Mouse (Mus musculus) limb, embryonic 14.5 days (tissue): ENCODE measurements around the gene Mgp. TPM values are rescaled to one million over a fixed set of nuclear protein-coding genes. Genes with fewer than 3 reads are reported as not detected.

Experiments
- ATAC-seq: fragments of 200-750 bp; cut with Nextera tagmentation; 2 replicates; pipeline ENCODE4 v1.8.0; 2017; ENCODE audit warnings: low read depth, moderate number of reproducible peaks, moderate TSS enrichment; ENCODE audit not compliant: low FRiP score
- DNase-seq: peaks from one replicate; pipeline ENCODE4 v3.0.0-alpha.2; 2015; ENCODE audit warnings: low spot score
- H3K27ac ChIP-seq: fragments of 300-500 bp; sonication (generic); replicated peaks from 2 replicates; pipeline ENCODE4 v1.5.1; 2014; ENCODE audit warnings: low read depth, mild to moderate bottlenecking, low read length, moderate library complexity, mixed read lengths
- H3K27me3 ChIP-seq: fragments of 300-500 bp; sonication (generic); 2 replicates; pipeline ENCODE4 v1.6.1; 2014; ENCODE audit warnings: low read length, mixed read lengths; ENCODE audit not compliant: control insufficient read depth, insufficient read depth
- H3K36me3 ChIP-seq: fragments of 300-500 bp; sonication (generic); 2 replicates; pipeline ENCODE4 v1.6.1; 2014; ENCODE audit warnings: mild to moderate bottlenecking, low read length, moderate library complexity, mixed read lengths; ENCODE audit not compliant: control insufficient read depth, insufficient read depth
- H3K4me1 ChIP-seq: fragments of 300-500 bp; sonication (generic); 2 replicates; pipeline ENCODE4 v1.6.1; 2014; ENCODE audit warnings: antibody characterized with exemption, low read length, mixed read lengths; ENCODE audit not compliant: control insufficient read depth, insufficient read depth
- H3K4me2 ChIP-seq: fragments of 300-500 bp; sonication (generic); replicated peaks from 2 replicates; pipeline ENCODE4 v1.6.1; 2014; ENCODE audit warnings: low read depth, mild to moderate bottlenecking, low read length, moderate library complexity; ENCODE audit not compliant: severe bottlenecking
- H3K4me3 ChIP-seq: fragments of 300-500 bp; sonication (generic); replicated peaks from 2 replicates; pipeline ENCODE4 v1.5.1; 2014; ENCODE audit warnings: low read length
- H3K9ac ChIP-seq: fragments of 300-500 bp; sonication (generic); 2 replicates; pipeline ENCODE4 v1.6.1; 2014; ENCODE audit warnings: mild to moderate bottlenecking, low read depth, low read length, moderate library complexity; ENCODE audit not compliant: severe bottlenecking
- H3K9me3 ChIP-seq: fragments of 300-500 bp; sonication (generic); 2 replicates; pipeline ENCODE4 v1.6.1; 2016; ENCODE audit warnings: low read length; ENCODE audit not compliant: control insufficient read depth
- POLR2A ChIP-seq: fragments of 200-500 bp; IDR thresholded peaks from 2 replicates; pipeline ENCODE4 v1.8.0; 2012; ENCODE audit warnings: inconsistent platforms, mild to moderate bottlenecking, moderate library complexity, borderline replicate concordance; ENCODE audit not compliant: insufficient read depth, insufficient read length; ENCODE audit errors: extremely low read depth
- WGBS: fragments of 180-500 bp; shearing (Covaris S2); extraction: QIAGEN DNeasy Blood & Tissue Kit; methylation state at CpG from one replicate; pipeline ENCODE4 v1.1.7; 2014; 5-methylcytosine and 5-hydroxymethylcytosine counted together
- polyA plus RNA-seq, 2 experiments: library from polyadenylated mRNA; depleted of rRNA in 1 of 2; stranded (reverse) in 1 of 2; unstranded in 1 of 2; fragments of >200 nt; fragmentation: Nextera tagmentation in 1 of 2; extraction: Ambion mirVana in 1 of 2; gene quantifications; 2 replicates each; pipeline versions ENCODE4 v1.2.1 to v1.2.3; 2012 to 2014

Gene Mgp
- polyA plus RNA-seq, 2 experiments, result 360 to 645 TPM

DNA sequence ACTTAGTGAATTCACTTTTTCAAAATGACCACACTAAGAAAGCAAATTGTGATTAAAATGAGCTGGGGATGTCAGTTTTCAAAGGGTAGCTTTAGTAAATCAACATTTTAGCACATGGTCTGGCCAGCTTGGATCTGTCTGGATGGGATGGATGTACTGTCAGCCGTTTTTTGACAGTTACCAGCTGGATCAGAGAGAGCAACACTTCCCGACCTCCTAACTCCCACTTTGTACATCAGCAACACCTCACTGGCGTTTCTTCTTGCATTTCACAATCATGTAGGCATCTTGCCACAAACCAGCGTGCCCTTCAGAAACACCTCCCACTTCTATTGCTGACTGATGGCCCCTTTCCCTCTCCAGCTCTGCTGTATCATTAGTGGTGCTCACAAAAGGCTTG lies 22.6 kb upstream of the Mgp start:
- Histone ChIP-seq H3K9me3 (no peaks in the 10 kb centered on the region), H3K27ac (no peak overlapping the region), H3K4me2 (no peak overlapping the region), H3K4me3 (no peak overlapping the region), H3K9ac (no peak overlapping the region), H3K36me3 (no peaks in the 10 kb centered on the region), H3K27me3 (no peaks in the 10 kb centered on the region), H3K4me1 (peaks cover 19% of the 10 kb centered on the region)
- WGBS, result 30% methylated on average over 4 of the region's 4 CpGs
- no peak for ATAC-seq
- TF ChIP-seq POLR2A, result no peak
- no peak for DNase-seq

DNA sequence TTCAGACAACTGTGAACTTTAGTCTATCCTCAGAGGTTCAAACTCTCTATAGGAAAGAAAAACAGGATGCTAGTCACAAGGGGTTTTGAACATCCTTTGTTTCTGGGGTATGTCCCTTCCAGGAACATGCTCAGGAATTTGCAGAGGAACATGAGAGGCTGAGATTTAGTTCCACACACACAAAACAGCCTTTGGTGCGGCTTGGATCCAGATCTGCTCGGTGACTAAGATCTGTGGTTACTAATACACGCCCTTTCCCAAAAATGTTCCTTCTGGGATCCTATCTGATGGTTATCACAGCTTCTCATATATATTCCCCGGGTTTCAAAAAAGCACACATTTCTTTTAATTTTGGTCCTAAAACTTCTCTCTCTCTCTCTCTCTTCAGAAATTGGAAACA lies 22.2 kb upstream of the Mgp start:
- Histone ChIP-seq H3K9me3 (no peaks in the 10 kb centered on the region), H3K9ac (no peak overlapping the region), H3K27me3 (no peaks in the 10 kb centered on the region), H3K36me3 (no peaks in the 10 kb centered on the region), H3K4me3 (no peak overlapping the region), H3K4me2 (no peak overlapping the region), H3K4me1 (peaks cover 23% of the 10 kb centered on the region), H3K27ac (no peak overlapping the region)
- ATAC-seq (no peak), DNase-seq (no peak)
- WGBS, result 65% methylated on average over 4 of the region's 4 CpGs
- TF ChIP-seq POLR2A, result no peak

GRCm38 (mm10) chr6:136894532-136895339 lies 19.1 kb upstream of the Mgp start:
- no peak overlapping the region for H3K4me2 ChIP-seq
- ATAC-seq (no peak), DNase-seq (peak; percentile 45)
- no peak overlapping the region for H3K4me3 ChIP-seq
- no peaks in the 10 kb centered on the region for H3K27me3 ChIP-seq
- no peak overlapping the region for H3K9ac ChIP-seq
- H3K4me1 ChIP-seq, result peaks cover 23% of the 10 kb centered on the region
- no peaks in the 10 kb centered on the region for H3K36me3 ChIP-seq
- 46% methylated on average over 15 of the region's 15 CpGs for whole genome bisulfite sequencing
- H3K9me3 ChIP-seq, result no peaks in the 10 kb centered on the region
- H3K27ac ChIP-seq, result no peak overlapping the region
- no peak for TF ChIP-seq POLR2A

GRCm38 (mm10) chr6:136892002-136892401 lies 16.4 kb upstream of the Mgp start:
- H3K4me3 ChIP-seq, result no peak overlapping the region
- no peaks in the 10 kb centered on the region for H3K27me3 ChIP-seq
- TF ChIP-seq POLR2A, result no peak
- DNase-seq, result no peak
- no peak for ATAC-seq
- peaks cover 23% of the 10 kb centered on the region for H3K4me1 ChIP-seq
- 91% methylated on average over 2 of the region's 2 CpGs for WGBS
- no peak overlapping the region for H3K27ac ChIP-seq
- no peaks in the 10 kb centered on the region for H3K36me3 ChIP-seq
- no peak overlapping the region for H3K4me2 ChIP-seq
- no peak overlapping the region for H3K9ac ChIP-seq
- H3K9me3 ChIP-seq, result no peaks in the 10 kb centered on the region

DNA sequence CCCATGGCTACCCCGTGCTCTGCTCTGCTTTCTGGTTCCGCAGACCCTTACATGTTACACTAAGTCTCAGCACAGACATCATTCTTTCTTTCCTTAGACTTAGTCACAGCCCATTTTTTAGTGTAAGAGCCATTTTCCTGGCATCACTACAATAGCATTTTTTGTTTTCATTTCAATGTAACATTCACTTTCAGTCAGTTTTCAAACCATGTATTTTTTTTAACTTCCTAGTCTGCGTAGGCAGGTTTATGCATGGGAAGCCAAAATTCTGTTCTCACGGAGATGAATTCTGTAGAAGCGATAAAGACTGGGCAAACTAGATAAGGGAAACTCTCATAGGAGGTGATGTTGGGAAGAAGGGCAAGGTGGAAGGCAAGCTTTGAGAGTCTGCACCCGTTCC lies 13.9 kb upstream of the Mgp start:
- H3K9me3 ChIP-seq, result no peaks in the 10 kb centered on the region
- no peak overlapping the region for H3K27ac ChIP-seq
- no peak overlapping the region for H3K4me3 ChIP-seq
- DNase-seq (no peak), ATAC-seq (no peak)
- no peaks in the 10 kb centered on the region for H3K36me3 ChIP-seq
- H3K9ac ChIP-seq, result no peak overlapping the region
- 90% methylated on average over 6 of the region's 6 CpGs for WGBS
- H3K27me3 ChIP-seq, result no peaks in the 10 kb centered on the region
- no peak overlapping the region for H3K4me2 ChIP-seq
- H3K4me1 ChIP-seq, result peaks cover 13% of the 10 kb centered on the region
- no peak for TF ChIP-seq POLR2A
